Mouse (Mus musculus) gastrocnemius, postnatal 25 days (tissue): ENCODE data around the gene Serpina3c. TPM values are rescaled to one million over a fixed set of nuclear protein-coding genes. Genes with fewer than 3 reads are reported as not detected.
"Not testable (repeated sequence)": the region's sequence is repeated elsewhere in the genome, so short reads cannot be mapped to it uniquely, and the experiment has no call there.

Source experiments
- DNase-seq: peaks from one replicate; pipeline ENCODE4 v3.0.0; 2022
- total RNA-seq, 2 experiments: library from RNA; stranded (reverse); gene quantifications; 1 replicate in 1 of 2; 2 replicates in 1 of 2; pipeline ENCODE4 v1.2.3; 2021

Serpina3c gene
- total RNA-seq, 2 experiments from 2014 or later: 0.72 to 6.2 TPM

- not testable (repeated sequence) for DNase-seq
Observed at GRCm38 (mm10) chr12:104112333-104112732, 41.3 kb downstream of the Serpina3c start, which contains the start of gene Serpina3a. Gene Serpina3a, plus strand, starts transcription at chr12:104112724.

GRCm38 (mm10) chr12:104108507-104108906 lies 45.2 kb downstream of the Serpina3c start:
- no peak for DNase-seq

- no peak for DNase-seq
Observed at GRCm38 (mm10) chr12:104106919-104107318, 46.8 kb downstream of the Serpina3c start.

- DNase-seq: no peak
Observed at GRCm38 (mm10) chr12:104105847-104106246, 47.8 kb downstream of the Serpina3c start.

GRCm38 (mm10) chr12:104100768-104101167 lies 52.9 kb downstream of the Serpina3c start, which contains the start of gene Serpina5:
Gene Serpina5, plus strand, starts transcription at chr12:104101113.
- DNase-seq: no peak

Other genes starting within 250 kb of the Serpina3c start
- gene Serpina1c, start 249.0 kb downstream of the Serpina3c start, total RNA-seq: not detected
- gene Serpina1e, start 194.9 kb downstream of the Serpina3c start, total RNA-seq: under 1 TPM in 1 of 2 experiments, not detected in 1; 0.27 TPM
- gene Serpina11, start 163.9 kb downstream of the Serpina3c start, total RNA-seq: not detected
- not detected for gene Serpina9, start 140.1 kb downstream of the Serpina3c start, total RNA-seq
- not detected for gene Serpina12, start 109.4 kb downstream of the Serpina3c start, total RNA-seq
- gene Serpina5, start 52.8 kb downstream of the Serpina3c start, total RNA-seq: not detected
- gene Serpina3a, start 41.1 kb downstream of the Serpina3c start, total RNA-seq: not detected
- gene Serpina3b, start 25.9 kb downstream of the Serpina3c start, total RNA-seq: not detected
- gene Serpina3f, start 60.7 kb upstream of the Serpina3c start, total RNA-seq: not detected
- gene Serpina3g, start 82.4 kb upstream of the Serpina3c start, total RNA-seq: not detected
- gene Serpina3i, start 109.3 kb upstream of the Serpina3c start, total RNA-seq: not detected
- gene Serpina3j, start 160.7 kb upstream of the Serpina3c start, total RNA-seq: not detected
- under 1 TPM; 0.13 to 0.62 TPM for gene Serpina3k, start 184.6 kb upstream of the Serpina3c start, total RNA-seq
- gene Serpina3m, start 184.6 kb upstream of the Serpina3c start, total RNA-seq: under 1 TPM in 1 of 2 experiments, not detected in 1; 0.59 TPM